Mouse (Mus musculus): Measurements from ENCODE around the gene Tarbp2.

Tarbp2 gene

GRCm38 (mm10) chr15:102505770-102506463, 12.1 kb upstream of the Tarbp2 start:
- DNase-seq = no peak

GRCm38 (mm10) chr15:102506464-102506830, 11.5 kb upstream of the Tarbp2 start:
- no peak for DNase-seq

- DNase-seq = no peak
Measured at GRCm38 (mm10) chr15:102506864-102507263, 11.1 kb upstream of the Tarbp2 start.

GRCm38 (mm10) chr15:102507561-102507960, 10.4 kb upstream of the Tarbp2 start:
- DNase-seq = no peak

- DNase-seq = no peak
Measured at GRCm38 (mm10) chr15:102508336-102508735, 9.7 kb upstream of the Tarbp2 start.

- DNase-seq = peak; percentile 51 to 59
Measured at GRCm38 (mm10) chr15:102510110-102510509, 7.9 kb upstream of the Tarbp2 start.

GRCm38 (mm10) chr15:102510590-102511284, 7.3 kb upstream of the Tarbp2 start:
- peak; percentile 93 to 95 for DNase-seq

- DNase-seq = peak; percentile 55 to 66
Measured at GRCm38 (mm10) chr15:102511285-102511833, 6.6 kb upstream of the Tarbp2 start.

GRCm38 (mm10) chr15:102512010-102512409, 6.0 kb upstream of the Tarbp2 start:
- no peak for DNase-seq

GRCm38 (mm10) chr15:102512471-102512870, 5.5 kb upstream of the Tarbp2 start:
- no peak for DNase-seq

- DNase-seq = no peak
Measured at GRCm38 (mm10) chr15:102513004-102513403, 5.0 kb upstream of the Tarbp2 start.

GRCm38 (mm10) chr15:102515261-102515660, 2.7 kb upstream of the Tarbp2 start:
- no peak for DNase-seq

- DNase-seq = no peak
Measured at GRCm38 (mm10) chr15:102515791-102516190, 2.2 kb upstream of the Tarbp2 start.

- no peak for DNase-seq
Measured at GRCm38 (mm10) chr15:102516293-102516692, 1.7 kb upstream of the Tarbp2 start.

- DNase-seq = peak; percentile 80 to 84
Measured at GRCm38 (mm10) chr15:102516728-102517404, 1.1 kb upstream of the Tarbp2 start, which contains the start of gene Map3k12. TSS of gene Map3k12 (minus strand) at chr15:102517064.

- DNase-seq = no peak
Measured at GRCm38 (mm10) chr15:102517631-102517975, 389 bp upstream of the Tarbp2 start.

- DNase-seq = no peak
Measured at GRCm38 (mm10) chr15:102518859-102519201, 838 bp downstream of the Tarbp2 start.

GRCm38 (mm10) chr15:102519211-102520141, 1.5 kb downstream of the Tarbp2 start:
- no peak for DNase-seq

GRCm38 (mm10) chr15:102520416-102520815, 2.4 kb downstream of the Tarbp2 start:
- no peak for DNase-seq

- no peak for DNase-seq
Measured at GRCm38 (mm10) chr15:102521480-102521879, 3.5 kb downstream of the Tarbp2 start.

- peak; percentile 83 to 86 for DNase-seq
Measured at GRCm38 (mm10) chr15:102524892-102525485, 7.0 kb downstream of the Tarbp2 start, which contains the start of gene Npff. TSS of gene Npff (minus strand) at chr15:102524942.

Data from kidney, postnatal 4 days (tissue).